Mouse (Mus musculus) testis, postnatal 10 days (tissue): ENCODE data around the gene Hoxc12.

Experiments
- DNase-seq: peaks from one replicate; pipeline ENCODE4 v3.0.0; 2021; ENCODE audit warnings: low spot score

Hoxc12 gene

GRCm38 (mm10) chr15:102936279-102936972 is at the start of gene Hoxc12:
Gene Hoxc12, plus strand, starts transcription at chr15:102936757.
- DNase-seq = no peak

DNA sequence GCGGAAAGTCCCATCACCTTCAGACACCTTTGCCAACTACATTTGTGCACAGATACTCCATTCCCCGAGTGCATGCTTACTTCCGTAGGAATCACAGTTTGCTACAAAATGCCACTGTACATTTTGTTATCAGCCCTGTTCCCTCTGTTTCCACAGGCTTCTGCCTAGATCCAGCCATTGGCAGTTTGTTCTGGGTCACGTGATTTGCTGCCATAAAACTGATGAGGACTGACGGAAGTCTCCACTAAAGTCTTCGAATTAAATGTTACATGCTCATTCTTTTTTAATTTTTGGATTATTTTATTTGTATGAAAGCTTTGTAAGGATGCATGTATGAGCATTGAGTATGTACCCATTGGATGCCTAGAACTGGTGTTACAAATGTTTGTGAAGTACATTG is 41.4 kb upstream of the Hoxc12 start:
- no peak for DNase-seq

- no peak for DNase-seq
These were observed 31.6 kb upstream of the Hoxc12 start for GRCm38 (mm10) chr15:102904946-102905345.

GRCm38 (mm10) chr15:102909536-102909935 is 27.0 kb upstream of the Hoxc12 start:
- no peak for DNase-seq

- no peak for DNase-seq
These were observed 26.5 kb upstream of the Hoxc12 start for GRCm38 (mm10) chr15:102910038-102910437.

- DNase-seq = no peak
These were observed 26.0 kb upstream of the Hoxc12 start for GRCm38 (mm10) chr15:102910496-102911095.

DNA sequence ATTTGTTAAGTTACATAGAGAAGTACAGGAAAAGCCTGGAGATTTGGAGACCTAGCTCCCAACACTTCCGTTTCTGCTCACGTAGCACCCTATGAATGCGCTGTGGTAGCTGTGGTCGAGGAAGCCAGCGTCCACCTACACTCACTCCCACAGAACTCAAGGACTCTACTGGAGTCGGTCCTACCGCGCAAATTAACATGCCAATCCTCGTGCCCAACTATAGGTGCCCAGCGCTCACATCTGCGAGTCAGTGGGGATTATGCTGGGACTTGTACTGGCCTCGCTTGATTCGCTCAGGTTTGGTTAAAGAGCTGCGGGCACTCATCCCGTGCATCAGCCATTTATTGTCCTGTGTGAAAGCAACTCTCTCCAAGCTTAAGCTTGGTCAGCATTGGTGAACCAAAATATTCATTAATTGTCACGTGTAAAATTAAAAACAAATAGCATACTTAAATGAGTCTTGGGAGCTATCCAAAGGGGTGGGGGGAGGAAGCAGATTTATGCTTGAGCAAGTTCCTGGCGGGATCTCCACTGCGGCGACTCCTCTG is 23.4 kb upstream of the Hoxc12 start:
- no peak for DNase-seq

DNA sequence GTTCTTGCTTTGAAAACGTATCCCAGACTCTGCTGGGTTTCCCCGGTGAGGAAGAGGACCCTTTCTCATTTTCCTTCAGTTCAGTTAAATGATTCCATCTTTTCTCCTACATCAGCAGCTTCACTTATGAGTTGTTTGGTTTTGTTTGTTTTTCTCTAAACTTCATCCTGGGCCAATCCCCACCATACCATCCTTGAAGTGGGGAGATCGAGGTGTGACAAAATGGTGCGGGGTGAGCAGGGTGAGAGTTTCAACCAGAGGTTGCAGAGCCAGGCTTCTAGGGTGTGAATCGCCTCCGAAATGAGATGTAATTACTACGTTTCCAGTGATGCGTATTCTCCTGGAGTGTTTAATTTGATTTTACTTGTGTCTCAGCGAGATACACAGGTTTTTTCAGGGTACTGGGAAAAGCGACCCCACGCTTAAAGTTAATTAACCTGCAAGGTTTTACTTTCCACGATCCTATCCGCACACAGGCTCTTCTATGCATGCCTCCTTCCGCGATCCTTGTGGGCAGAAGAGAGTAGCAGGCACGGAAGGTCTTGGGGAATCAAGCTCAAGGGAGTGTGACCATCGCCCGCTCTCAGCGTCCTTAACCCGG is 18.5 kb upstream of the Hoxc12 start:
- no peak for DNase-seq

- DNase-seq = no peak
These were observed 17.8 kb upstream of the Hoxc12 start for GRCm38 (mm10) chr15:102918611-102919265.

DNA sequence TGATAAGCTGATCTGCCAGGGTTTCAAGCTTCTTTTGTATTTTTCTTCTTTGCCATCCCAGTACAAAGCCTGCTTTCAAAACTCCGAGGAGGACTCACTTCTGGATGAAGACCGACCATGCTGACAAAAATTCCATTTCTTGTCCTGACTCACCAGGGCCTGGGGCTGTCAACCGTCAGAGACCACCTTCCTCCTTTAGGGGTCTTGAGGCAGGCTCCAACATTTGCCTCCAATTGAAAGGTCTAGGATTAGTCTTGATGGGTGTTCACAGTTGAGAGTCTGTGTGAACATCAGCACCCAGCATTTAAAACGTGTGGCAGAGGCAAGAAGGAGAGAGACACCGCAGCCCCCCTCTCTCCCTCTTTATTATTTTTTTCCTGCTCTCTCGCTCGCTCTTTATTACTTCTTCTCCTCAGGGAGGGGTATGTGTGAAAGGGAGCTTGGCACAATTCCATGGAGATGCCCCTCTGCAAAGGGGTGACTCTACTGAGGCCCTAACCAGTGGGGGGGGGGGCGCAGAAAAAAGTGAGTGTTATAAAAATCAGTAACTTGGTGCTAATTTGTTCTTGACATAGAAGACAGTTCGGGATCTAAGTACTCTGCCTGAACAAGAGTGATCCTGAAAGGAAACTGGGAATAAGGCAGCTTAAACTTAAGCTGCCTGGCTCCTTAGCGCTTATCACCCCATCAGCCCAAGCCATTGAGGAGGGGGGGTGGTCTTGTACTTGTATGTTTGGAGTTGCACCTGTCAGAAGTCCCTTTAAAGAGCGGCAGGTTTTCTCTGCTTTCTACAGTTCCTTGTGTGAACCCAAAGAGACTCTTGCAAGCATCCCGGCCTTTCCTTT is 17.0 kb upstream of the Hoxc12 start:
- DNase-seq = no peak

DNA sequence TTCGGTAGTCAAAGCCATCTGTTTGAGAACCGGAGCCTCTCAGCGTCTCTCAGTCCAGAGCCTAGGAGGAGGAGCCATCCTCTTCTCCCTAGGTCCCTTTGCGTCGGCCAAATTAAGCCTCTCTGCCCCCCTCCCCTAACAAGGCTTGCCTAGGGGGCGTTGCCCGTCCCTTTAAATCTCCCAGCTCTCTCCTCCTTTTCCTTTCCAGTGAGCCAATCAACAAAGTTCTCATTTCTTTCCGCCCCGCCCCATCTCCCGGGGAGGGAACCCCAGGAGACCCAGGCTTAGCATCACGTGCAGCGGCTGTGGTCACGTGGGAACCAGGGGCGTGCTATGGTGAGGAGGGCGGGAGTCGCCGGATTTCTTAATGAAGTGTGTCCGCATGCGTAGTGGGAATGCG is 15.9 kb upstream of the Hoxc12 start:
- peak; percentile 74 for DNase-seq

GRCm38 (mm10) chr15:102921053-102922011 is 15.2 kb upstream of the Hoxc12 start, which contains the start of gene Hoxc13:
Gene Hoxc13, plus strand, starts transcription at chr15:102921103.
- DNase-seq = no peak

DNA sequence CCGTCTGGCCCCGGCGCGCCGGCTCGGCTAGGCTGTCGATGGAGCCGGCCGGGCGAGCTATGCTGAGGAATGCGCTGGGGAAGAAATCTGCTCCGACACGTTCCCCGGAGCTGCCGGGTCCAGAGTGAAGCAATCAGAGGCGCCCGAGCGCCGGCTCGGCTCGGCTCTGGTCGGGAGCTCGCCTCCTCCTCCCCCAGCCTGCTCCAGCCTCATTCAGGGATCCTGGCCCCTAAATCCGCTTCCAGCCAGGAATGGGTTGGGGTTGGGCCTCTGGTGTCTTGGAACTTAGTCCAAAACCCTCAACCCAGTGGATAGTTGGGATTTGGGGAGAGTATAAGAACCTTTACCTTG is 14.6 kb upstream of the Hoxc12 start:
- no peak for DNase-seq

- DNase-seq = no peak
These were observed 13.7 kb upstream of the Hoxc12 start for GRCm38 (mm10) chr15:102922636-102923500.

DNA sequence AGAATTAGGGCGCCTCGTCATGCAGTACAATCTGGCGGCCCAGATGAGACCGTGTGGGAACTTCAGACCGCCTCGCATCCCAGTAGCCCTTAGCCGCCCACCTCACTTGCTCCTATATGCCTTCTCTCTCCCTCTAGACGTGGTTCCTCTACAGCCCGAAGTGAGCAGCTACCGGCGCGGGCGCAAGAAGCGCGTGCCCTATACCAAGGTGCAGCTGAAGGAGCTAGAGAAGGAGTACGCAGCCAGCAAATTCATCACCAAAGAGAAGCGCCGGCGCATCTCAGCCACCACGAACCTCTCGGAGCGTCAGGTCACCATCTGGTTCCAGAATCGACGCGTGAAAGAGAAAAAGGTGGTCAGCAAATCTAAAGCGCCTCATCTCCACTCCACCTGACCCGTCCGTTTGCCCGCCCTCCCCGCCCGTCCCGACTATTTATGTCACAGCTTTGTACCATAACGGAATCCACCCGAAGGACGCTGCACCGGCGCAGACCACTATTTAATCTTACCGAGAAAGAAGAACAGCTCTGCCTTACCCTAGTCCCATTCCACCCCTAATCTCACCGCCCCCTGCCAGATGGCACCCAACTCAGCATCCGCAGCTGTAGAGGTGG is 9.4 kb upstream of the Hoxc12 start:
- DNase-seq = no peak

- DNase-seq = no peak
These were observed 4.7 kb upstream of the Hoxc12 start for GRCm38 (mm10) chr15:102931706-102932358.

- no peak for DNase-seq
These were observed 2.1 kb upstream of the Hoxc12 start for GRCm38 (mm10) chr15:102934438-102934837.

- no peak for DNase-seq
These were observed 1.7 kb upstream of the Hoxc12 start for GRCm38 (mm10) chr15:102934897-102935296.
